Mouse (Mus musculus): ENCODE data around the gene Pde2a. TPM values are rescaled to one million over a fixed set of nuclear protein-coding genes. Genes with fewer than 3 reads are reported as not detected.
A peak's percentile ranks its signal among the peaks of the same experiment; 100 is the strongest.

The Pde2a gene
- polyA plus RNA-seq, 1 experiment from 2014 or later = 33.0 TPM

DNA sequence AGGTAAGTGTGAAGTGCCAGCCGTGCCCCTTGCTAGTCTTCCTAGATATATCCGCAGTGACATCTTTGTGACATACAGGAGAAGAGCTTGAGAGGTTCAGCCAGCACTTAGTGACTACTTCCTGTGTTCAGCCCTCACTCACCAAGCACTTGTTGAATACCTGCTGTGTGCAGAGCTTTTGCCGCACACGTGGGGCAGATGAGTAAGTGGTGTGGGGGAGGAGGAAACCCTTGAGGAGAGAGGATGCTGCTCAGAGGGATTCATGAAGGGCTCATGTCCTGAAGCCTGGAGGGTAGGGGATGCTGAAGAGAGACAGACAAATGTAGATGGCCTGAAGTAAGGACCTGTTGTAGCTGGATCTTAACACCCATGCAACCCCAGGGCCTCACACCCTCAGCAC is 7.3 kb upstream of the Pde2a start:
- Histone ChIP-seq H3K36me3 (ENCODE audit: control insufficient read depth, insufficient read depth, low read length) (peaks cover 27% of the 10 kb centered on the region), H3K4me1 (ENCODE audit: control insufficient read depth, insufficient read depth, low read length) (no peaks in the 10 kb centered on the region), H3K9me3 (ENCODE audit: control insufficient read depth, low read length) (0 out of 2 replicates have a peak, but pooled peaks cover 4% of the 10 kb centered on the region), H3K9ac (ENCODE audit: low read depth, low read length) (no peak overlapping the region), H3K27ac (replicated peaks; ENCODE audit: low read depth, low read length) (no peak overlapping the region), H3K4me3 (ENCODE audit: low read depth, low read length) (no peak overlapping the region), H3K27me3 (replicated peaks; ENCODE audit: control insufficient read depth, insufficient read depth, low read length) (peaks cover 8% of the 10 kb centered on the region; the same call in 1 of the 2 replicates), H3K4me2 (ENCODE audit: low read depth, low read length) (no peak overlapping the region)
- no peak for ATAC-seq (ENCODE audit: low read depth)
- no peak for DNase-seq (ENCODE audit: low spot score)
- 43% methylated on average over 4 of the region's 4 CpGs for WGBS

GRCm38 (mm10) chr7:101414661-101415511 is 6.6 kb upstream of the Pde2a start:
- Histone ChIP-seq H3K4me1 (ENCODE audit: control insufficient read depth, insufficient read depth, low read length) (no peaks in the 10 kb centered on the region), H3K27me3 (replicated peaks; ENCODE audit: control insufficient read depth, insufficient read depth, low read length) (peaks cover 8% of the 10 kb centered on the region; the same call in 1 of the 2 replicates), H3K27ac (replicated peaks; ENCODE audit: low read depth, low read length) (0 out of 2 replicates have a peak overlapping the region, but pooled peaks have one; percentile 6), H3K36me3 (ENCODE audit: control insufficient read depth, insufficient read depth, low read length) (peaks cover 22% of the 10 kb centered on the region; the same call in 1 of the 2 replicates), H3K9ac (ENCODE audit: low read depth, low read length) (no peak overlapping the region), H3K4me2 (ENCODE audit: low read depth, low read length) (no peak overlapping the region), H3K9me3 (ENCODE audit: control insufficient read depth, low read length) (0 out of 2 replicates have a peak, but pooled peaks cover 4% of the 10 kb centered on the region), H3K4me3 (ENCODE audit: low read depth, low read length) (no peak overlapping the region)
- 40% methylated on average over 5 of the region's 7 CpGs for whole genome bisulfite sequencing
- DNase-seq (ENCODE audit: low spot score) (no peak), ATAC-seq (ENCODE audit: low read depth) (peak; percentile 13; the same call in 1 of the 2 replicates)

GRCm38 (mm10) chr7:101415512-101416100 is 5.9 kb upstream of the Pde2a start:
- Histone ChIP-seq H3K4me1 (ENCODE audit: control insufficient read depth, insufficient read depth, low read length) (no peaks in the 10 kb centered on the region), H3K9ac (ENCODE audit: low read depth, low read length) (no peak overlapping the region), H3K4me2 (ENCODE audit: low read depth, low read length) (no peak overlapping the region), H3K27ac (replicated peaks; ENCODE audit: low read depth, low read length) (no peak overlapping the region), H3K4me3 (ENCODE audit: low read depth, low read length) (no peak overlapping the region), H3K9me3 (ENCODE audit: control insufficient read depth, low read length) (no peaks in the 10 kb centered on the region), H3K36me3 (ENCODE audit: control insufficient read depth, insufficient read depth, low read length) (peaks cover 19% of the 10 kb centered on the region; the same call in 1 of the 2 replicates), H3K27me3 (replicated peaks; ENCODE audit: control insufficient read depth, insufficient read depth, low read length) (peaks cover 8% of the 10 kb centered on the region; the same call in 1 of the 2 replicates)
- DNase-seq (ENCODE audit: low spot score) = no peak
- WGBS = 50% methylated on average over 8 of the region's 8 CpGs
- no peak for ATAC-seq (ENCODE audit: low read depth)

DNA sequence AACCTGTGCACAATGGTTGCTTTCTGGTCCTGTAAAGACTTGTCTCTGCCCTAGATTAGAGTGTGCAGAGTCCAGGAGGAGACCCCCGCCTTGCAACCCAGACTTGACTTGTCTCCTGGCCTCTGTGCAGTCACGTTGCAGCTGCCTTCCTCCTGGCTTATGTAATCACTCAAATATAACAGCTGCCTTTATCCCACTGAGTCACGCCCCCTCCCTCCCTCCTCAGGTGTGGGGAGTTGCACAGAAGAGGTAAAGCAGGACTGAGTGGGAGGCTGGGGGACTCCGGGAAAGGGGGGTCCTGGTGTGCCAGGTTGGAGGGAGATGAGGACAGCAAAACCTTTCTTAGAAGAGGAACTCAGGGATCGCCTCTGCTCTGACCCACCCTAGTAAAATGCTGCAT is 5.1 kb upstream of the Pde2a start:
- H3K27me3 ChIP-seq (replicated peaks; ENCODE audit: control insufficient read depth, insufficient read depth, low read length) = peaks cover 8% of the 10 kb centered on the region; the same call in 1 of the 2 replicates
- no peak overlapping the region for H3K4me2 ChIP-seq (ENCODE audit: low read depth, low read length)
- H3K9me3 ChIP-seq (ENCODE audit: control insufficient read depth, low read length) = no peaks in the 10 kb centered on the region
- H3K4me1 ChIP-seq (ENCODE audit: control insufficient read depth, insufficient read depth, low read length) = no peaks in the 10 kb centered on the region
- peak; percentile 37 for DNase-seq (ENCODE audit: low spot score)
- 57% methylated on average over 5 of the region's 5 CpGs for WGBS
- peaks cover 11% of the 10 kb centered on the region; the same call in 1 of the 2 replicates for H3K36me3 ChIP-seq (ENCODE audit: control insufficient read depth, insufficient read depth, low read length)
- H3K9ac ChIP-seq (ENCODE audit: low read depth, low read length) = no peak overlapping the region
- no peak overlapping the region for H3K27ac ChIP-seq (replicated peaks; ENCODE audit: low read depth, low read length)
- H3K4me3 ChIP-seq (ENCODE audit: low read depth, low read length) = no peak overlapping the region
- no peak for ATAC-seq (ENCODE audit: low read depth)

DNA sequence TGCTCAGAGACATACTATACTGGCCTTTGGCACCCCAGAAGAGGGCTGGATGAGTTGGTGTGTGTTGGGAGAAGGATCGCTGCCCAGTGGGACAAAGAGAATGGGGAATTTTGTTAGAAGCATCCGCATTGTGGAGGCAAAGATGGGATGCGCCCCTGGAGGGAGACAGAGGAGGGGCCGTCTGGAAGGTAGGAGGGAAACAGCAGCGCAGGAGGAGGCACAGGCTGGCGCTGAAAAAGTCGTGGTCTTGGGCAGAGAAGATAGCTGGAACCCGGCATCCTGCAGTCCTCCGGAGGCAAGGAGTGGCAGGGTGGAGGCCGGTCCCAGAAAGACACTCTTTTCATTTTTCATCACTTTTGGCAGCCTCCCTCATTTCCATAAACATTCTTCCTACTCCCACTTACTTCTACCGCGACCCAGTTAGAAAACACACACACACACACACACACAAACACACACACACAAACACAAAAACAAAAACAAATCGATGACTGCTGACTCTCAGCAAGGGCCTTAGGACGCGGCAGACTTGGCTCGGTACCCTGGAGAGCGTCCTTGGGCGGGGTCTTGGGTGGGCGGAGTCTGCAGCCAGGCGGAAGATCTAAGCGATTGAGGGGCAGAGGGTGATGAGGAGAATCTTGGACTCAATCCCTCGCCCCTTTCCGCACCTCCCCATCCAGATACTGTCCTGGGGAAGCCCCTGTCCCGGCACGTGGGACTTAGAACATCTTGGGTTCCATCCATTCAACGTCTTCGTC is 2.3 kb upstream of the Pde2a start:
- no peaks in the 10 kb centered on the region for H3K36me3 ChIP-seq (ENCODE audit: control insufficient read depth, insufficient read depth, low read length)
- DNase-seq (ENCODE audit: low spot score) (peak; percentile 40), ATAC-seq (ENCODE audit: low read depth) (no peak)
- H3K4me3 ChIP-seq (ENCODE audit: low read depth, low read length) = no peak overlapping the region
- H3K27ac ChIP-seq (replicated peaks; ENCODE audit: low read depth, low read length) = no peak overlapping the region
- H3K27me3 ChIP-seq (replicated peaks; ENCODE audit: control insufficient read depth, insufficient read depth, low read length) = peaks cover 8% of the 10 kb centered on the region; the same call in 1 of the 2 replicates
- no peak overlapping the region for H3K9ac ChIP-seq (ENCODE audit: low read depth, low read length)
- no peaks in the 10 kb centered on the region for H3K9me3 ChIP-seq (ENCODE audit: control insufficient read depth, low read length)
- H3K4me2 ChIP-seq (ENCODE audit: low read depth, low read length) = no peak overlapping the region
- WGBS = 5% methylated on average over 27 of the region's 27 CpGs
- H3K4me1 ChIP-seq (ENCODE audit: control insufficient read depth, insufficient read depth, low read length) = no peaks in the 10 kb centered on the region

- H3K4me2 ChIP-seq (ENCODE audit: low read depth, low read length) = no peak overlapping the region
- H3K36me3 ChIP-seq (ENCODE audit: control insufficient read depth, insufficient read depth, low read length) = no peaks in the 10 kb centered on the region
- peaks cover 8% of the 10 kb centered on the region; the same call in 1 of the 2 replicates for H3K27me3 ChIP-seq (replicated peaks; ENCODE audit: control insufficient read depth, insufficient read depth, low read length)
- ATAC-seq (ENCODE audit: low read depth) (0 out of 2 replicates have a peak, but pooled peaks have one; percentile 8), DNase-seq (ENCODE audit: low spot score) (peak; percentile 64)
- H3K4me3 ChIP-seq (ENCODE audit: low read depth, low read length) = no peak overlapping the region
- no peak overlapping the region for H3K9ac ChIP-seq (ENCODE audit: low read depth, low read length)
- H3K27ac ChIP-seq (replicated peaks; ENCODE audit: low read depth, low read length) = no peak overlapping the region
- no peaks in the 10 kb centered on the region for H3K4me1 ChIP-seq (ENCODE audit: control insufficient read depth, insufficient read depth, low read length)
- no peaks in the 10 kb centered on the region for H3K9me3 ChIP-seq (ENCODE audit: control insufficient read depth, low read length)
- 31% methylated on average over 3 of the region's 3 CpGs for WGBS
Measured at GRCm38 (mm10) chr7:101422069-101422468, 578 bp downstream of the Pde2a start.

GRCm38 (mm10) chr7:101422646-101423045 is 1.2 kb downstream of the Pde2a start:
- Histone ChIP-seq H3K4me3 (ENCODE audit: low read depth, low read length) (no peak overlapping the region), H3K4me2 (ENCODE audit: low read depth, low read length) (no peak overlapping the region), H3K27ac (replicated peaks; ENCODE audit: low read depth, low read length) (no peak overlapping the region), H3K4me1 (ENCODE audit: control insufficient read depth, insufficient read depth, low read length) (no peaks in the 10 kb centered on the region), H3K9me3 (ENCODE audit: control insufficient read depth, low read length) (no peaks in the 10 kb centered on the region), H3K36me3 (ENCODE audit: control insufficient read depth, insufficient read depth, low read length) (no peaks in the 10 kb centered on the region), H3K27me3 (replicated peaks; ENCODE audit: control insufficient read depth, insufficient read depth, low read length) (peaks cover 5% of the 10 kb centered on the region; the same call in 1 of the 2 replicates), H3K9ac (ENCODE audit: low read depth, low read length) (no peak overlapping the region)
- WGBS = 83% methylated on average over 8 of the region's 8 CpGs
- no peak for ATAC-seq (ENCODE audit: low read depth)
- no peak for DNase-seq (ENCODE audit: low spot score)

GRCm38 (mm10) chr7:101423970-101424369 is 2.5 kb downstream of the Pde2a start:
- Histone ChIP-seq H3K9ac (ENCODE audit: low read depth, low read length) (no peak overlapping the region), H3K27ac (replicated peaks; ENCODE audit: low read depth, low read length) (no peak overlapping the region), H3K4me1 (ENCODE audit: control insufficient read depth, insufficient read depth, low read length) (no peaks in the 10 kb centered on the region), H3K9me3 (ENCODE audit: control insufficient read depth, low read length) (no peaks in the 10 kb centered on the region), H3K27me3 (replicated peaks; ENCODE audit: control insufficient read depth, insufficient read depth, low read length) (peaks cover 2% of the 10 kb centered on the region; the same call in 1 of the 2 replicates), H3K4me3 (ENCODE audit: low read depth, low read length) (no peak overlapping the region), H3K36me3 (ENCODE audit: control insufficient read depth, insufficient read depth, low read length) (no peaks in the 10 kb centered on the region), H3K4me2 (ENCODE audit: low read depth, low read length) (no peak overlapping the region)
- no peak for ATAC-seq (ENCODE audit: low read depth)
- WGBS = 72% methylated on average over 6 of the region's 6 CpGs
- DNase-seq (ENCODE audit: low spot score) = no peak

All from embryonic facial prominence, embryonic 14.5 days (tissue).